Mouse (Mus musculus) forebrain, postnatal 0 days (tissue): Measurements from ENCODE around the gene Hnrnph3. TPM values are rescaled to one million over a fixed set of nuclear protein-coding genes. Genes with fewer than 3 reads are reported as not detected.

Experiments
- ATAC-seq: fragments of 200-750 bp; cut with Nextera tagmentation; 2 replicates; pipeline ENCODE4 v1.8.0; 2017; ENCODE audit warnings: mild to moderate bottlenecking, moderate library complexity
- DNase-seq: peaks from one replicate; pipeline ENCODE4 v3.0.0-alpha.2; 2015
- H3K27ac ChIP-seq: fragments of 300-500 bp; sonication (generic); 2 replicates; pipeline ENCODE4 v1.5.1; 2014; ENCODE audit warnings: low read depth, mild to moderate bottlenecking, antibody characterized with exemption, low read length, moderate library complexity, mixed read lengths
- H3K27me3 ChIP-seq: fragments of 300-500 bp; sonication (generic); 2 replicates; pipeline ENCODE4 v1.6.1; 2014; ENCODE audit warnings: mild to moderate bottlenecking, low read length, mixed read lengths; ENCODE audit not compliant: insufficient read depth
- H3K36me3 ChIP-seq: fragments of 300-500 bp; sonication (generic); 2 replicates; pipeline ENCODE4 v1.6.1; 2014; ENCODE audit warnings: mild to moderate bottlenecking, moderate library complexity; ENCODE audit not compliant: insufficient read depth
- H3K4me1 ChIP-seq: fragments of 300-500 bp; sonication (generic); 2 replicates; pipeline ENCODE4 v1.6.1; 2014; ENCODE audit warnings: antibody characterized with exemption; ENCODE audit not compliant: insufficient read depth
- H3K4me2 ChIP-seq: fragments of 300-500 bp; sonication (generic); 2 replicates; pipeline ENCODE4 v1.6.1; 2014; ENCODE audit warnings: low read depth, mild to moderate bottlenecking, moderate library complexity
- H3K4me3 ChIP-seq: fragments of 300-500 bp; sonication (generic); 2 replicates; pipeline ENCODE4 v1.5.1; 2014; ENCODE audit warnings: low read depth, low read length, mixed read lengths
- H3K9ac ChIP-seq: fragments of 300-500 bp; sonication (generic); 2 replicates; pipeline ENCODE4 v1.6.1; 2014; ENCODE audit warnings: mild to moderate bottlenecking
- H3K9me3 ChIP-seq: fragments of 300-500 bp; sonication (generic); 2 replicates; pipeline ENCODE4 v1.6.1; 2016; ENCODE audit warnings: low read length
- CTCF ChIP-seq: sonication (generic); IDR thresholded peaks from 2 replicates; pipeline ENCODE4 v1.5.1; 2016; ENCODE audit warnings: antibody characterized with exemption, control low read depth, low read depth
- WGBS: fragments of 180-500 bp; shearing (Covaris S2); extraction: QIAGEN DNeasy Blood & Tissue Kit; methylation state at CpG from one replicate; pipeline ENCODE4 v1.1.7; 2014; 5-methylcytosine and 5-hydroxymethylcytosine counted together
- polyA plus RNA-seq: library from polyadenylated mRNA; unstranded; fragments of >200 nt; fragmentation: Nextera tagmentation; extraction: Ambion mirVana; gene quantifications from 2 replicates; pipeline ENCODE4 v1.2.1, GENCODE M21; 2015
- total RNA-seq: library from RNA; depleted of rRNA; stranded (reverse); fragments of >200 nt; gene quantifications from 2 replicates; pipeline ENCODE4 v1.2.3, GENCODE M21; 2014

Hnrnph3 gene
- total and polyA plus RNA-seq, 2 experiments from 2014 or later: 18.1 to 76.9 TPM

GRCm38 (mm10) chr10:63051267-63051666 is 27.2 kb upstream of the Hnrnph3 start:
- Histone ChIP-seq H3K9me3 (no peaks in the 10 kb centered on the region), H3K36me3 (no peaks in the 10 kb centered on the region), H3K4me3 (no peak overlapping the region), H3K27me3 (no peaks in the 10 kb centered on the region), H3K27ac (no peak overlapping the region), H3K4me1 (no peaks in the 10 kb centered on the region), H3K9ac (no peak overlapping the region), H3K4me2 (no peak overlapping the region)
- ATAC-seq: no peak
- WGBS: 70% methylated on average over 7 of the region's 7 CpGs
- no peak for TF ChIP-seq CTCF
- DNase-seq: no peak

- ATAC-seq (no peak), DNase-seq (no peak)
- H3K36me3 ChIP-seq: no peaks in the 10 kb centered on the region
- WGBS: 83% methylated on average over 1 of the region's 2 CpGs
- no peak overlapping the region for H3K27ac ChIP-seq
- H3K4me3 ChIP-seq: no peak overlapping the region
- H3K27me3 ChIP-seq: no peaks in the 10 kb centered on the region
- no peak overlapping the region for H3K9ac ChIP-seq
- no peak overlapping the region for H3K4me2 ChIP-seq
- H3K9me3 ChIP-seq: no peaks in the 10 kb centered on the region
- TF ChIP-seq CTCF: no peak
- H3K4me1 ChIP-seq: no peaks in the 10 kb centered on the region
Observed at GRCm38 (mm10) chr10:63049106-63049505, 25.1 kb upstream of the Hnrnph3 start.

- no peak for ATAC-seq
- TF ChIP-seq CTCF: no peak
Observed at GRCm38 (mm10) chr10:63047751-63048150, 23.7 kb upstream of the Hnrnph3 start.

GRCm38 (mm10) chr10:63043154-63043553 is 19.1 kb upstream of the Hnrnph3 start:
- Histone ChIP-seq H3K27ac (no peak overlapping the region), H3K27me3 (no peaks in the 10 kb centered on the region), H3K4me3 (no peak overlapping the region), H3K9ac (no peak overlapping the region), H3K36me3 (no peaks in the 10 kb centered on the region), H3K9me3 (no peaks in the 10 kb centered on the region), H3K4me1 (no peaks in the 10 kb centered on the region), H3K4me2 (no peak overlapping the region)
- ATAC-seq (no peak; the same call in 1 of the 2 replicates), DNase-seq (peak; percentile 25)
- peak; percentile 59 for TF ChIP-seq CTCF
- 72% methylated on average over 3 of the region's 3 CpGs for WGBS

More at GRCm38 (mm10) chr10:63047751-63048150, 23.7 kb upstream of the Hnrnph3 start:
- H3K27me3 ChIP-seq: no peaks in the 10 kb centered on the region
- H3K9ac ChIP-seq: no peak overlapping the region
- DNase-seq: no peak
- H3K4me3 ChIP-seq: no peak overlapping the region
- no peaks in the 10 kb centered on the region for H3K4me1 ChIP-seq
- H3K9me3 ChIP-seq: no peaks in the 10 kb centered on the region
- H3K36me3 ChIP-seq: no peaks in the 10 kb centered on the region
- H3K4me2 ChIP-seq: no peak overlapping the region
- no peak overlapping the region for H3K27ac ChIP-seq
- WGBS: 90% methylated on average over 8 of the region's 8 CpGs

- no peak for ATAC-seq
- no peaks in the 10 kb centered on the region for H3K36me3 ChIP-seq
- H3K4me1 ChIP-seq: no peaks in the 10 kb centered on the region
- H3K27ac ChIP-seq: no peak overlapping the region
- H3K27me3 ChIP-seq: no peaks in the 10 kb centered on the region
- WGBS: 52% methylated on average over 5 of the region's 5 CpGs
- H3K4me2 ChIP-seq: no peak overlapping the region
- no peaks in the 10 kb centered on the region for H3K9me3 ChIP-seq
- H3K4me3 ChIP-seq: no peak overlapping the region
- no peak overlapping the region for H3K9ac ChIP-seq
- TF ChIP-seq CTCF: no peak
- no peak for DNase-seq
Observed at GRCm38 (mm10) chr10:63039867-63040628, 16.0 kb upstream of the Hnrnph3 start.

GRCm38 (mm10) chr10:63038571-63039320 is 14.7 kb upstream of the Hnrnph3 start:
- no peak for DNase-seq
- no peaks in the 10 kb centered on the region for H3K36me3 ChIP-seq
- ATAC-seq: no peak
- H3K4me2 ChIP-seq: no peak overlapping the region
- 85% methylated on average over 14 of the region's 14 CpGs for WGBS
- TF ChIP-seq CTCF: no peak
- no peak overlapping the region for H3K27ac ChIP-seq
- H3K4me1 ChIP-seq: no peaks in the 10 kb centered on the region
- H3K27me3 ChIP-seq: no peaks in the 10 kb centered on the region
- no peak overlapping the region for H3K9ac ChIP-seq
- no peak overlapping the region for H3K4me3 ChIP-seq
- no peaks in the 10 kb centered on the region for H3K9me3 ChIP-seq

GRCm38 (mm10) chr10:63032956-63033355 is 8.9 kb upstream of the Hnrnph3 start:
- Histone ChIP-seq H3K9me3 (no peaks in the 10 kb centered on the region), H3K9ac (no peak overlapping the region), H3K4me1 (no peaks in the 10 kb centered on the region), H3K4me3 (no peak overlapping the region), H3K27ac (no peak overlapping the region), H3K27me3 (no peaks in the 10 kb centered on the region), H3K4me2 (no peak overlapping the region), H3K36me3 (no peaks in the 10 kb centered on the region)
- no peak for TF ChIP-seq CTCF
- ATAC-seq: 0 out of 2 replicates have a peak, but pooled peaks have one; percentile 16
- DNase-seq: no peak
- 54% methylated on average over 3 of the region's 3 CpGs for WGBS
